Mouse (Mus musculus) G1E (cell line): ENCODE results near the gene Ppard.

Experiments
- CTCF ChIP-seq: IDR thresholded peaks from 2 replicates; pipeline ENCODE4 v1.5.1; 2012; ENCODE audit warnings: low read depth, low read length, inconsistent platforms, mixed read lengths
- GATA1 ChIP-seq: IDR thresholded peaks from 2 replicates; pipeline ENCODE4 v1.6.1; 2012; ENCODE audit warnings: borderline replicate concordance, low read length, inconsistent platforms, mixed read lengths
- POLR2AphosphoS5 ChIP-seq: IDR thresholded peaks from 2 replicates; pipeline ENCODE4 v1.6.1; 2012; ENCODE audit warnings: low read depth, low read length, inconsistent platforms; ENCODE audit not compliant: insufficient replicate concordance
- TAL1 ChIP-seq: conservative IDR thresholded peaks from 2 replicates; pipeline ENCODE4 v1.6.1; 2012; ENCODE audit warnings: low read depth, low read length, inconsistent platforms, mixed read lengths

- TF ChIP-seq CTCF, result no peak
- TF ChIP-seq POLR2AphosphoS5, result no peak
- no peak for TF ChIP-seq GATA1
- TF ChIP-seq TAL1, result no peak
These were observed 80.8 kb downstream of the Ppard start, which contains the start of gene Fance for GRCm38 (mm10) chr17:28313212-28313879.
